Mouse (Mus musculus): ENCODE results near the gene Otulinl.

- TF ChIP-seq CTCF (IDR thresholded peaks at IDR 0.05; ENCODE audit: low read depth): no peak
- TF ChIP-seq EP300 (IDR thresholded peaks at IDR 0.05; ENCODE audit: low read depth): no peak
These were observed 64.2 kb downstream of the Otulinl start for GRCm38 (mm10) chr15:27617227-27617626.
